Mouse (Mus musculus): Measurements from ENCODE around the gene Nfib. TPM values are rescaled to one million over a fixed set of nuclear protein-coding genes. Genes with fewer than 3 reads are reported as not detected.

Gene Nfib
- polyA plus RNA-seq, 1 experiment from 2014 or later = 60.0 TPM

DNA sequence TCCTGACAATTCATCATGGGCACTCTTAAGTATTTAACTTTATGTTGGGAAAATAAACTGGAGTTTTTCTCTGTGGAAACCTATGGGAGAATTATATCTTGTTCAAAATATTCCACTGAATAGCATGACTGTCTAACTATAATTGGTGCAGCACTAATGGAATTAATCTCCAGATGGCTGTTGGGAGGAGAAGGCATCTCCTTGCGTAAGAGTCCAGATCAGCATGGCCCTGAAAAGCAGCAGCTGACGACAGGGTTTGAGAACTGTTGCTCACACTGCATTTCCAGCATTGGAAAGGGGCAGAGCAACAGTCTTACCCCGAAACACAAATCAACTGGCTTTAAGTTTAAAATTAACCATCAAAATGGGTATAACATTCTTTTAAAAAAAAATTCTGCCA is 380.6 kb downstream of the Nfib start:
- no peak for ATAC-seq (replicated peaks; ENCODE audit: insufficient number of reproducible peaks, insufficient read depth, low FRiP score, low read depth)
- H3K4me3 ChIP-seq = no peak overlapping the region
- 65% methylated on average over 3 of the region's 3 CpGs for WGBS
- H3K27me3 ChIP-seq = no peaks in the 10 kb centered on the region
- H3K4me2 ChIP-seq = no peak overlapping the region
- H3K9ac ChIP-seq = no peak overlapping the region
- H3K4me1 ChIP-seq (replicated peaks) = no peaks in the 10 kb centered on the region
- no peaks in the 10 kb centered on the region for H3K9me3 ChIP-seq (replicated peaks)
- no peak overlapping the region for H3K27ac ChIP-seq
- H3K36me3 ChIP-seq = peaks cover 67% of the 10 kb centered on the region

DNA sequence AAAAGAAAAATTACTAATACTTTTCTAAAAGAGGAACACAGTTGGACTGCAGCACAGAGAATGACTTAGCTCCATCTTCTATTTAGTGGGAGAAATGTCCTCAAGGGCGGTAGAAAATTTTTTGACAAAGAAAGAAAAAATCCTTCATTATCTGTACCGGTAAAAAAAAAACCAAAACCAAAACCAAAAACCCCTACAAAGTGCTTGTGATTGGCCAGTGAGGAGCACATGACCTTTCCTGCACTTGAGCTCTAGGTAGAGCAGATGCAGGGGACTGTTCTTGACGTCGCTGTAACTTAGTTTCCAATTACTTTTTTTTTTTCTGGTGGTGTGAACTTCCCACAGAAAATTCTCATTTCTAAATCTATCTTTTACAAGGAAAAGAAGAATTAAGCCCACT is 384.5 kb downstream of the Nfib start:
- ATAC-seq (replicated peaks; ENCODE audit: insufficient number of reproducible peaks, insufficient read depth, low FRiP score, low read depth) = no peak
- H3K4me2 ChIP-seq = no peak overlapping the region
- H3K4me3 ChIP-seq = no peak overlapping the region
- no peaks in the 10 kb centered on the region for H3K9me3 ChIP-seq (replicated peaks)
- H3K36me3 ChIP-seq = peaks cover 54% of the 10 kb centered on the region
- no peak overlapping the region for H3K27ac ChIP-seq
- WGBS = 76% methylated on average over 4 of the region's 4 CpGs
- no peaks in the 10 kb centered on the region for H3K27me3 ChIP-seq
- peaks cover 12% of the 10 kb centered on the region for H3K4me1 ChIP-seq (replicated peaks)
- H3K9ac ChIP-seq = no peak overlapping the region

DNA sequence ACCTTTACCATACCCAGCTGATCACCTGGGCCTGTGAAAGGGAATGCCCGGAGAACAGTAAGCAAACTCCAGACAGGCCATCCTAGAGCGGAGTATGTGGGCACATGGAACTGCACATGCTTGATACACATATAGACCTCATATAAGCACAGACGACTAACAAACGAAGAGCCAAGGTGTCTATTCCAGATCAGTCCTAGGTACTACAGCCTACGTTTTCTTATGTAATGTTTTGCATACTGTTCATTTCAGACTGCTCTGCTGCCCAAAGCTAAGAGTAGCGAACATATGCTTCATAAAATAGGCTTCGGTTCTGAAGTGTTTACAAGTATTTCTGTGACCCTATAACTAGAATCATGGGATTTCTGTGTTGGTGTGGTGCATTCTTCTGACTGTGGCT is 386.2 kb downstream of the Nfib start:
- no peaks in the 10 kb centered on the region for H3K27me3 ChIP-seq
- no peak overlapping the region for H3K4me2 ChIP-seq
- ATAC-seq (replicated peaks; ENCODE audit: insufficient number of reproducible peaks, insufficient read depth, low FRiP score, low read depth) = no peak
- no peak overlapping the region for H3K9ac ChIP-seq
- no peaks in the 10 kb centered on the region for H3K9me3 ChIP-seq (replicated peaks)
- H3K36me3 ChIP-seq = peaks cover 57% of the 10 kb centered on the region
- WGBS = 84% methylated on average over 7 of the region's 7 CpGs
- H3K27ac ChIP-seq = no peak overlapping the region
- H3K4me3 ChIP-seq = no peak overlapping the region
- H3K4me1 ChIP-seq (replicated peaks) = peaks cover 17% of the 10 kb centered on the region

DNA sequence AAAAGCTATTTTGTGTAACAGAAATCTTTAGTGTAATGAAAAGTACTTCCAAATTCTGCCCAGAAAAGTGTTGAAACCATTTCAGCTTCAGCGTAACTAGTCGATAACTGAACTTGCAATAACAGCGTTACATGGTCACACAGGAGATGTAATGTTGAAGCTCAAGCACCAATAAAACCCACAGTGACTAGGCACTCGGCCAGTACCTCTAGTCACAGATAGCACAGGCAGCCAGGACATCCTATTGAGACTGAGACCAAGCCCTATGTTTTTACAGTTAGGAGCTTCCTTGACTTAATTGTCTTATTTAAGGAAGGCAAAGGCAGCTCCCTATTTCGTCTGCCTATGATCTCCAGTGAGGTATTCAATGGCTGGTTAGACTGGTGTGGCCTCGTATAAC is 389.4 kb downstream of the Nfib start:
- Histone ChIP-seq H3K4me2 (no peak overlapping the region), H3K36me3 (peaks cover 32% of the 10 kb centered on the region), H3K9ac (no peak overlapping the region), H3K9me3 (replicated peaks) (no peaks in the 10 kb centered on the region), H3K27me3 (no peaks in the 10 kb centered on the region), H3K4me3 (no peak overlapping the region), H3K27ac (peak overlapping the region; percentile 86), H3K4me1 (replicated peaks) (peaks cover 28% of the 10 kb centered on the region)
- peak; percentile 83 for ATAC-seq (replicated peaks; ENCODE audit: insufficient number of reproducible peaks, insufficient read depth, low FRiP score, low read depth)
- WGBS = 28% methylated on average over 6 of the region's 6 CpGs

DNA sequence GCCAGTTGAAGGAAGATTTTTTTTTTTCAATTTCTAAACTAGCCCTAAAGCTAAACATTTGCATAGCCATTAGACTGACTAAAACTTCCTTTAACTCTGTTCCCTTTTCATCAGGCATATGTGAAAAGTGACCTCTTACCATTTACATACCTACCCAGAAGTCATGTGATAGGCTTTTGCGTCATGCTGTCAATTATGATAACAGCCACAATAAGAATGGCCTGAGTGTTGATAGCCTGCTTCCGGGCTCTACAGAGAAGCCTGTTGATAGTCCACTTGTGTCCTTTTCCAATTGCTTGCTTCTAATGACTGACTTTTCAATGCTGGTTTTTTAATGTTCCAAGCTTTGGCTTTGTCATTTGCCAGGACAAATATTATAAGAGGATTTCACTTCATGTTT is 389.8 kb downstream of the Nfib start:
- 0 out of 2 replicates have a peak, but pooled peaks have one; percentile 60 for ATAC-seq (replicated peaks; ENCODE audit: insufficient number of reproducible peaks, insufficient read depth, low FRiP score, low read depth)

DNA sequence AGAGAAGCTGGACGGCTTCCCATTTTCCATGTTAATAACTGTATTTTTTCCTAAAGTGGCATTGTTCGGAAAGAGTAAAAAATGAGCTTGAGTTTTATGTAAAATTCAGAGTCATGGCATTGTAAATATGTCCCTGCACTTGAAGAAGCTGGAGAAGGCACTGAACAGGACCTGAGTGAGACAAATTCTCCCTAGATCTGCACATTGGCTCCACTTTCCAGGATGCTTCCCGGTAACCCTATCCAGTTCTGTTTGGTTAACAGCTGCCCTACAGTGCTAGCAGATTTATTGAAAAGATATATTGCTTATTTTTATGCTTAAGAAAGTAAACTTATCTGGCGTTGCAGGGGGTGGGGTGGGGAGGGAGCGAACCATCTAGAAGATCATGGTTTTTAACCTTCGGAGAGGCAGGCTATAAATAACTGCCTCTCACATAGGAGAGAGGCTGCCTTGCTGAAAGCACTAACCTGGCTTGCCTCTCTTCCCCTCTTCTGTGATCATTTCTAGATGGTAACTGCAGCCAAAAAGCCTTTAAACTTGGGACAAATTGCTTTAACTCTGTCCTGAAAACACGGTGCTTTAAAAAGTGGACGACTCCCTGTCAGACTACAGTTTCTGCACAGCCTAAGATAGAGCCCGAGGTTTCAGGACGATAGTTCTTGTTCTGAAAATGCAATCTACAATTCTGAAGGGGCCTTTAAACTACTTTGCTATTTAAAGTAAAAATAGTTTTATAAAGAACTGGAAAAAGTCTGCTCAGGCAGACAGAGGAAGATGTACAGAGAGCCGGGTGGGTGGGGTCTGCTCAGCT is 394.4 kb downstream of the Nfib start:
- Histone ChIP-seq H3K27me3 (no peaks in the 10 kb centered on the region), H3K9me3 (replicated peaks) (no peaks in the 10 kb centered on the region), H3K9ac (no peak overlapping the region), H3K27ac (peak overlapping the region; percentile 85), H3K36me3 (peaks cover 35% of the 10 kb centered on the region), H3K4me3 (no peak overlapping the region), H3K4me1 (replicated peaks) (peaks cover 31% of the 10 kb centered on the region), H3K4me2 (no peak overlapping the region; the same call in 1 of the 2 replicates)
- WGBS = 38% methylated on average over 11 of the region's 11 CpGs
- no peak for ATAC-seq (replicated peaks; ENCODE audit: insufficient number of reproducible peaks, insufficient read depth, low FRiP score, low read depth)

More for the DNA sequence above, 389.8 kb downstream of the Nfib start:
- peaks cover 32% of the 10 kb centered on the region for H3K4me1 ChIP-seq (replicated peaks)
- 24% methylated on average over 2 of the region's 2 CpGs for WGBS
- H3K9ac ChIP-seq = no peak overlapping the region
- peaks cover 30% of the 10 kb centered on the region for H3K36me3 ChIP-seq
- H3K4me2 ChIP-seq = no peak overlapping the region
- no peaks in the 10 kb centered on the region for H3K9me3 ChIP-seq (replicated peaks)
- peak overlapping the region; percentile 86 for H3K27ac ChIP-seq
- no peaks in the 10 kb centered on the region for H3K27me3 ChIP-seq
- no peak overlapping the region for H3K4me3 ChIP-seq

DNA sequence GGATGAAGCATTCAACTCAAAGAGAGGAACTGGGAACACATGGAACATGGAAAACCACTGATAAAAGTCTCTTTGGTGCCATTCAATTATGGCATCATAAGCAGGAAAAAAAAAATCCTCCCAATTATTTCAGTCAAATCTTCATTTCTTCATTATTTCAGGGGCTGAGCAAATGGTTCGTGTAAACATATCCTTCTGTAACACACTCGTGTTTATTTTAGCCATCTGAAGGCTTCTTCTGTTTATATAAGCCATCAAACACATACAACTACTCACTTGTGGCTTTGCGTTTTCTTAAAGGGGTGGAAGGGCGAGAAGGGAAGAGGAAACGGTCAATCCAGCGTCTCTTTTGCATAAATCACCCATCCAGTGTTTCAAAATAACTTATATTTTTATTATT is 399.5 kb downstream of the Nfib start:
- H3K9ac ChIP-seq = no peak overlapping the region
- WGBS = 55% methylated on average over 6 of the region's 6 CpGs
- peak overlapping the region; percentile 81 for H3K27ac ChIP-seq
- H3K36me3 ChIP-seq = peaks cover 26% of the 10 kb centered on the region
- H3K9me3 ChIP-seq (replicated peaks) = no peaks in the 10 kb centered on the region
- no peaks in the 10 kb centered on the region for H3K27me3 ChIP-seq
- ATAC-seq (replicated peaks; ENCODE audit: insufficient number of reproducible peaks, insufficient read depth, low FRiP score, low read depth) = no peak
- H3K4me2 ChIP-seq = no peak overlapping the region
- no peak overlapping the region for H3K4me3 ChIP-seq
- H3K4me1 ChIP-seq (replicated peaks) = peaks cover 35% of the 10 kb centered on the region

DNA sequence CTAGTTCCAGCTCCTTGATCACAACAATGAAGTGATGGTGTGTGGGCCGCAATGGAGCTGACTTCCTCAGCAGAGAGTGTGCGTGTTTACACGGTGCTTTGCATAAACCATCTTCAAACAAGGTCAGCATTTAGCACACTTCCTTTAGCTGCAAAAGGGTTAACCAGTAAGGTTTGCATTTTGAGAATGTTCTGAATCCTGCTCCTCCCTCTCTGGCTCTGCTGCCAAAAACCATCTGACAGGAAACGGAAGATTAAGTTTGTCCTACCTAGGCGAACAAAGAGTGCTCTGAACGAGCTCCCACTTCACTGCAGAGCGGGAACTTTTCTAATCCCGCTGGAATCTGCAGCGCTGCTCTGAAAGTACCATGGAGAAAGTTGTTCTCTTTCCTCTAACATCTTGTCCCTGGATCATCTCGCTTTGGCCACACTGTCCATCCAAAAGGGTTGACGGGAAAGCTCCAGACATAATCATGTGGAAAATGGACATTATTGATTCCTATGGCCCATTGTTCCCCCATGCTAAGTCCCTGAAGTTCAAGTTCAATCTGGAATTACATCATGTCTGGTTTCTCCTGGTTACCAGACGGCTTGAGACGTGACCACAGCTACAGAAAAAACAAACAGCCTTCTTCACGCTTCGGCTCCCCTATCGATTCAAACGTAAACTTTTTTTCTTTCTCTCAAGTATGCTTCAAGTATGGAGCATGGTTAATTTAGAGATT is 401.2 kb downstream of the Nfib start:
- H3K4me1 ChIP-seq (replicated peaks) = peaks cover 31% of the 10 kb centered on the region
- no peaks in the 10 kb centered on the region for H3K9me3 ChIP-seq (replicated peaks)
- H3K9ac ChIP-seq = no peak overlapping the region
- no peak overlapping the region for H3K4me3 ChIP-seq
- peak overlapping the region; percentile 81 for H3K27ac ChIP-seq
- H3K4me2 ChIP-seq = peak overlapping the region; percentile 24; the same call in 1 of the 2 replicates
- H3K36me3 ChIP-seq = peaks cover 21% of the 10 kb centered on the region
- WGBS = 15% methylated on average over 17 of the region's 17 CpGs
- H3K27me3 ChIP-seq = no peaks in the 10 kb centered on the region
- ATAC-seq (replicated peaks; ENCODE audit: insufficient number of reproducible peaks, insufficient read depth, low FRiP score, low read depth) = peak; percentile 47; the same call in 1 of the 2 replicates

DNA sequence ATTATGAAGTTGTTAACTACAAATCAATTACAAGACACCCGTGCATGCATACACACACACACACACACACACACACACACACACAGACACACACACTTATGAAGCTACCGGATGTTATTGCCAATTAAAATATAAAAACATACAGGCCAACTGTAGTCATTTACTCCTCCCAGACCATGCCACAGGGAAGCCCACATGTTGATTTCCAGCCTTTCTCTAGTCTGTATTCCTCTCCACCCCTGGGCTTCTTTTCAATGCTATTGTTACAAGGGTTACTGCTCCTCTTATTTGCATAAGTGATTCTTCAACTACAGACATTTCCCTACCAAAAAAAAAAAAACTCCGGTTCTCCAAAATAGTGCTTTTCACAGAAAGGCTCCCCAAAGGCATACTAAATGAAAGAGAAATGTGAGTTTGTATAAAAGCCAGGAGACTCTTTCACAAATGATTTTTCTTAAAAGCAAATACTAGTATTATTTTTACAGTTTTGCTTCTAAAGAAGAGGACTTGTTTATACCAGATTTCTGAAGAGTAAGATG is 402.1 kb downstream of the Nfib start:
- Histone ChIP-seq H3K4me2 (no peak overlapping the region), H3K9me3 (replicated peaks) (no peaks in the 10 kb centered on the region), H3K27me3 (no peaks in the 10 kb centered on the region), H3K27ac (peak overlapping the region; percentile 81), H3K4me1 (replicated peaks) (peaks cover 31% of the 10 kb centered on the region), H3K4me3 (no peak overlapping the region), H3K36me3 (peaks cover 16% of the 10 kb centered on the region), H3K9ac (no peak overlapping the region)
- ATAC-seq (replicated peaks; ENCODE audit: insufficient number of reproducible peaks, insufficient read depth, low FRiP score, low read depth) = no peak
- WGBS = 73% methylated on average over 3 of the region's 3 CpGs

DNA sequence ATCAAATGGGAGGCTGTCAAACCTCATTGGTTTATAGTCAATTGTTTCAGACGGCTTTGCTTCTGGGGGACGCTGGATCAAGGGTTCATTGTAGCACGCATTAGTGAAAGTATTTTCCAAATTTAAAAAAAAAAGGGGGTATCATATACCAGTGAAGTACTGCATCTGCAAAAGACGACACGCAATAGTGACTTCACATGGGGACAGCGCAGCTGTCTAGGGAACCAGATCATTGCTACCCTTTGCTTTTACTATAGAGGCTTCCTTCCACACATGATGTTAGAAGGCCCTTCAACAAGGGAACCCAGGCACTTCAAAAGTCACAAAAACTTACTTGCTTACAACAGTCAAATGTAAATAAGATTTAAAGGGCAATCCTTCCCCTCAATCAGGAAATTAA is 402.6 kb downstream of the Nfib start:
- Histone ChIP-seq H3K9ac (no peak overlapping the region), H3K4me2 (no peak overlapping the region), H3K9me3 (replicated peaks) (no peaks in the 10 kb centered on the region), H3K4me1 (replicated peaks) (peaks cover 31% of the 10 kb centered on the region), H3K27me3 (no peaks in the 10 kb centered on the region), H3K36me3 (peaks cover 10% of the 10 kb centered on the region; the same call in 1 of the 2 replicates), H3K4me3 (no peak overlapping the region), H3K27ac (no peak overlapping the region)
- 89% methylated on average over 6 of the region's 6 CpGs for WGBS
- ATAC-seq (replicated peaks; ENCODE audit: insufficient number of reproducible peaks, insufficient read depth, low FRiP score, low read depth) = no peak

DNA sequence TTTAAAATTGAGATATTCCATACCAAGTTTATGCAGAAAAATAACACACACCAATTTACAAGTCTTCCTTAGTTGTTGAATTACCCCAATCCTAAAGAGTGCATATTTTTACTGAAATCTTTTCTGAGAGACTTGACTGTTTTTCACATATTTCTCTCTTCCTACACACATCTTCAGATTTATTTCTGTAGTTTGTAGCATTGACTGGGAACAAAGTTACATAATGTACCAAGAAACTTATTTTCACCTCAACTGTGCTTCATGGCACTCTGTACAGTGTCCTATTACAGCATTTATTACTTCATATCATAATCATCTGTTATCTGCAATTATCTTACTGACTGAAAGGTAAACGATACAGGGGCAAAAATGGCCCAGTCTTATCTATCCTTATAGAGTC is 406.9 kb downstream of the Nfib start:
- WGBS = 60% methylated on average over 1 of the region's 1 CpGs
- H3K4me3 ChIP-seq = no peak overlapping the region
- H3K4me2 ChIP-seq = no peak overlapping the region
- no peak overlapping the region for H3K9ac ChIP-seq
- no peaks in the 10 kb centered on the region for H3K27me3 ChIP-seq
- no peak overlapping the region for H3K27ac ChIP-seq
- ATAC-seq (replicated peaks; ENCODE audit: insufficient number of reproducible peaks, insufficient read depth, low FRiP score, low read depth) = no peak
- H3K36me3 ChIP-seq = peaks cover 12% of the 10 kb centered on the region
- H3K4me1 ChIP-seq (replicated peaks) = peaks cover 4% of the 10 kb centered on the region; the same call in 1 of the 2 replicates
- no peaks in the 10 kb centered on the region for H3K9me3 ChIP-seq (replicated peaks)

All from heart, embryonic 15.5 days (tissue).